Mouse (Mus musculus): ENCODE results near the gene Scd4.

The Scd4 gene

GRCm38 (mm10) chr19:44372969-44373368 is 40.1 kb downstream of the Scd4 start:
- peak; percentile 95 for ATAC-seq (ENCODE audit: insufficient number of reproducible peaks, low FRiP score, low TSS enrichment)

- ATAC-seq (ENCODE audit: insufficient number of reproducible peaks, low FRiP score, low TSS enrichment), result no peak
These were observed 43.6 kb downstream of the Scd4 start for GRCm38 (mm10) chr19:44376511-44376951.

- ATAC-seq (ENCODE audit: insufficient number of reproducible peaks, low FRiP score, low TSS enrichment), result no peak
These were observed 44.9 kb downstream of the Scd4 start for GRCm38 (mm10) chr19:44377629-44378375.

DNA sequence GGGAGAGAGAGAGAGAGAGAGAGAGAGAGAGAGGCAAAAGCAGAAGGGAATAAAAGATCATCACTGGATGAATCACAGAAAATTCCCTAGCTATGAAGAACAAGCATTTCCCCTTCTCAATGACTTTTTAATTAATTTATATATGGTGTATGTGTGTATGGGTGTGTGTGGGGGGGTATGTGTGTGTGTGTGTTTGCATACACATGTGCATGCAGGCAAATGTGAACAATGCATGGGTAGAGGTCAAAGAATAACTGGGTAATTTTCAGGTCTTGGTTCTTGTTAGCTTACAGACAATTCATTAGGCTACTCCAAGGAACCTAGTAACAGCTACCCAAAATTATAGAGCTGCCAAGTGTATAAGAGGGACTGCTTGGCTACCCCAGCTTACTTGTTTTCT is 46.2 kb downstream of the Scd4 start:
- ATAC-seq (ENCODE audit: insufficient number of reproducible peaks, low FRiP score, low TSS enrichment), result no peak

DNA sequence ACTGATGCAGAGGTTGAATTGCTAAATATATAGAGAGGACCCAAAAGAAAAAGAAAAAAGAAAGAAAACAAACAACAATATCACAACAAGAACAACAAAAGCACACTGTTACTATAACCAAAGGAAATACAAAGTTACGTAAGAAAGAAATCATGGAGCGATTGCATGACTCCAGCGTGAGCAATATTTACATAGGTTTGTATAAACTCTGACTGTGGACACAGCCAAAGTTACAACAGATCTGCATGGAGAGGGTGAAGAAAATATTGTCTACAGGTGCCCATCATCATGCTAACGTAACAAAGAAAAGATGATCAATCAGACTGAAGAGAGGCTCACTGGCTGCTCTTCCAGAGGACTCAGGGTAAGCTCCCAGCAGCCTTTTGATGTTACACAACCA is 47.2 kb downstream of the Scd4 start:
- no peak for ATAC-seq (ENCODE audit: insufficient number of reproducible peaks, low FRiP score, low TSS enrichment)

GRCm38 (mm10) chr19:44382682-44383321 is 49.9 kb downstream of the Scd4 start:
- ATAC-seq (ENCODE audit: insufficient number of reproducible peaks, low FRiP score, low TSS enrichment), result no peak

GRCm38 (mm10) chr19:44385887-44386498 is 53.1 kb downstream of the Scd4 start:
- no peak for ATAC-seq (ENCODE audit: insufficient number of reproducible peaks, low FRiP score, low TSS enrichment)

DNA sequence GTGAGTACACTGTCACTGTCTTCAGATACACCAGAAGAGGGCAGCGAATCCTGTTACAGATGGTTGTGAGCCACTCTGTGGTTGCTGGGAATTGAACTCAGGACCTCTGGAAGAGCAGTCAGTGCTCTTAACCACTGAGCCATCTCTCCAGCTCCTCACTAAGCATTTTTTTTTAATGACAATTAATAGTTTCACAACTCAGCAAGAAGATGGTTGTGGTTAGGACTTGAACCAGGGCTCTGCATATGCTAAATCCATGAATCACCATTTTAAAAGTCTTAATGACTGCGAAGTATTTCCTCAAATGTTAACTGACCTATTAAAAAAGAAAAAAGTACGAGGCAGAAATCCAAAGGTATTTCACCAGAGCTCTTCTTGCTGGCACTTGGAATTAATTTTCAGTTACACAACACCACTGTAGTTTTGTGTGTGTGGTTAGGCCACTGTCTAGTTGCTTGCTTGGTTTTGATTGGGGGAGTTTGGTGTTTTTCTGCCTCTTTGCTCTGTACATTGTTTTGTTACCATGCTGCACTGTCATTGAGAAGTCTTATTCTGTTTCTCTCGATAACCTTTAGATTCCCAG is 54.3 kb downstream of the Scd4 start:
- no peak for ATAC-seq (ENCODE audit: insufficient number of reproducible peaks, low FRiP score, low TSS enrichment)

DNA sequence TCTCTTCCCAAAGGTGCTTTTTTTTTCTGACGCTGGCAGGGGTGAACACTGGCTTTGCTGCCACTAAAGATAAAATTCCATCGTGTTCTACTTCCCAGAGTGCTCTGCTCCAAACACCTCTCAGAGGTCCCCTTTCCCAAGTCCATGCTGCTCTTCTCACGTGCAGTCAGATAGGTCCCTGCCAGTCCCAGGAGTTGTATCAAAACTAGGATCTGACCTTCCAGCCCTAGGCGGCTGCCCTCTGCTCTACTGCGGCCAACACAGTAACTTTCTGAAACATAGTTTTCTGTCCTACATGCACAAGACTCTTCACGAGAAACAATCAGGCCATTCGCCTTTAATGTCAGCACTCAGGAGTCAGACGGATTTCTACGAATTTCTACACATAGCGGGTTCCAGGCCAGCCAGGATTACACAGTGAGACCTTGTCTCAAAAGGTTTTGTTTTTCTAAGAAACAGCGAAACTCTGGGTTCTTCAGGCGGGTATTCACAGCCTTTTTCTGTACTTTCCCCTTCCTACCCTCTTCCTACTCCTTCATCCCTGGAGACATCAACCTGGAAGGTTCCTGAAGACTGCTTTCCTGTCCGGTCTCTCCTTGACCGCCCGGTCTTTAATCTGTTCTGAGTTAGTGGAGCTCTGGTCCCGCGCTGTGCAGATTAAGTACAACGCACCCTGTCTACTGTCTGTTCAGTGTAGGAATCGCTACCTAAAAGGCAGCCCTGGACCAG is 55.0 kb downstream of the Scd4 start:
- no peak for ATAC-seq (ENCODE audit: insufficient number of reproducible peaks, low FRiP score, low TSS enrichment)

DNA sequence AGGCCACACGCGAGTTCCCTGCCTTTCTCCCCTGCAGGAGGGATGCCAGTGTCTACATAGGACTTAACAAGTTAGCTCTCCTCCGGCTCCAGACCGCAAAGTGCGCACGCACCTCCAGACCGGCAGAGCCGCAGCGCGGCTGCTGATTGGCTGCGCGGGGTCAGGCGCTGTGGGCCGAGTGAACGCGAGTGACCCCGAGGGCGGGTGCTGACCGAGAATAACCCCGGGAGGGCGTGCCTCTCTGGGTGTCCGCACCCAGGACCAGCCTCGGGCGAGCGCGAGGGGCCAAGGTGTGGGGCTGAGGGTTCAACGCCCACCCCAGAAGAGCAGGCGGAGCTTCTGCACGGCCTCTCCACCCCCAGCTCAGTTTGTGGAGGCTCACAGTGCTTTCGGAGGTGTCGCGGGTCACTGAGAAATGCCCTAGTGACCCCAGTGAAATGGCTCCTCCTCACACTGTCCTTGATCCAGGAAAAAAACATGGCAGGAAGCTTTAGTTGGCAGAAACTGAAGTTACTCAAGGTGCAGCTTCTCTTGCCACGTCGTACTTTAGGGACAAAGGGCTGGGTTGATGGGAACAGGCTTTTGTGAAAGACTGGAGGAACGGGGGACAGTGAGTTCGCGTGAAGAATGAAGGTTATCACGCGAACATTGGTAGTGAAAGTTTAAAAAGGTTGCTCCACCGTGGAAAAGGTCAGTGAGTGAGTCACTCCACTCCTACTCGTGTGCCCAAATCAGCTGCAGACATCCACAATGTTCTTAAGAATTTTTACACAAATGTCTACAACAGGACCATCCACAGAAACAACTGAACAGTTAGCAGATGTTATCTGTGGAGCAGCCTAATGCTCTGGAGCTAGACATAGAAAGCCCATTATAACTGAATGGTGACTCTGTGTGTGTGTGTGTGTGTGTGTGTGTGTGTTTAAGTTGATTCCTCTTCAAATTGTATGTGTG is 55.9 kb downstream of the Scd4 start:
- peak; percentile 99 for ATAC-seq (ENCODE audit: insufficient number of reproducible peaks, low FRiP score, low TSS enrichment)

- ATAC-seq (ENCODE audit: insufficient number of reproducible peaks, low FRiP score, low TSS enrichment), result no peak
These were observed 56.6 kb downstream of the Scd4 start for GRCm38 (mm10) chr19:44389507-44389906.

DNA sequence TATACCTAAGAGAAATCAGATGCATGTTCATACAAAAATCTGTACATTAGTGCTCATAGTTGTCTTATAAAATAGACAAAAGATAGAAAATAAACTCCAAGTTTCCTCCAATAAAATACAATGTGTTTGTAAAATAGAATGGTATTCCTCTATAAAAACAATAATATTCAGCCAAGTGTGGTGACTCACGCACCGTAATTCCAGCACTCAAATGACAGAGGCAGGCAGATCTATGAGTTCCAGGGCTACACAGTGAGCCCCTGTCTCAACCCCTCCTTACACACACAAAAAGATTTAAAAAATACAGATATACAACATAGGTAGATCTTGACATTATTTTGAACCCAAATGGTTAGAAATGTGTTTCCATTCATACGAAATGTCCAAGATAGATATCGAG is 59.0 kb downstream of the Scd4 start:
- no peak for ATAC-seq (ENCODE audit: insufficient number of reproducible peaks, low FRiP score, low TSS enrichment)

DNA sequence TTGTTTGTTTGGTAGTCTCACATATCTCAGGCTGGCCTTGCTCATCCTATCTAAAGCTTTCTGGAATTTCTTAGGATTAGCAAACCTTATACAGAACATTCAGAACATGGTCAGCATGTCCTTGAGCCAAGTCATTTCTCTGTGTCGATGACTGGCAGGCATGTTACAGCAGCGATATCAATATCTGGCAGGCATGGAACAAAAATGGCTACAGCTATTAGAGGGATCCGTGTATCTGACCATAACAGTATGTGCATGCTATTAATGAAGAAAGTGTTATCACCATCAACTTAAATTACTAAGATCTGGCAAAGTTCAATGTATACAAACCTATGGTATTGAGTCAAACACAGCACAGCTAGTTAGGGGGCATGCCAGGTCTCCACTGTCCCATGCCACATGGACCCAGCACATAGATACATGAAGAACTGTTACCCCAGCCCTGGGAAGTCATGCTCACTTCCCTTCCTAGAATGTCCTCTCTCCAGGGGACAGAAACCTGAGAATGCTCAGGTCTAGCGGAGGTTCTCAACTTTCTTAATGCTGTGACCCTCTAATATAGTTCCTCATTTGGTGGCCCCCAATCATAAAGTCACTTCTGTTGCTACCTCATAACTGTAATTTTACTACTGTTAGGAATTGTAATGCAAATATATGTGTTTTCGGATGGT is 59.6 kb downstream of the Scd4 start:
- no peak for ATAC-seq (ENCODE audit: insufficient number of reproducible peaks, low FRiP score, low TSS enrichment)

GRCm38 (mm10) chr19:44393962-44394422 is 61.1 kb downstream of the Scd4 start:
- ATAC-seq (ENCODE audit: insufficient number of reproducible peaks, low FRiP score, low TSS enrichment), result no peak

DNA sequence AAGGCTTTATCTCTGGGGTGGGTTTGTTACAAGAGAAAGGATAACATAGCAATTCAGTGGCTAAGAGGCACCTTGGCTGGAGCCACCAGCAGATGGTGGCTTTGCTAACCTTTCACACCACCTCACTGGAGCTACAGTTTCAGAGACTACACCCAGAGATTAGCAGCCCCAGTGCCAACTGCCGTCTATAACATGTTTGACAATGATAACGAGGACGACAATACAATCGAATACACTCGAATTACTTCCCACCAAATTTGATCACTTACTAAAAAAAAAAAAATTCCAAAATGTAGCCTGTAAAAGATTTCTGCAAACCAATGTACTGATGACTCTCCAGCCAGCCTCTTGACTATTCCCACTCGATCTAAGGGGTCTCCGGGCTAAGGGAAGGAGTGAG is 62.1 kb downstream of the Scd4 start:
- ATAC-seq (ENCODE audit: insufficient number of reproducible peaks, low FRiP score, low TSS enrichment), result no peak
